Mouse (Mus musculus) adrenal gland, adult (tissue): Measurements from ENCODE around the gene Gm1604a.
"Not testable (repeated sequence)": the region's sequence is repeated elsewhere in the genome, so short reads cannot be mapped to it uniquely, and the experiment has no call there.

Experiments
- DNase-seq, 2 experiments: peaks; one replicate each; pipeline ENCODE4 v3.0.0; 2022 to 2023; ENCODE audit warnings: low spot score in 1 of 2; ENCODE audit not compliant: inconsistent age in 2 of 2

The Gm1604a gene

GRCm38 (mm10) chr17:7025257-7025656 lies at the start of gene Gm1604a:
TSS of gene Gm1604a (plus strand) at chr17:7025568.
- not testable (repeated sequence) for DNase-seq

- peak; percentile 88 to 95 for DNase-seq
Observed at GRCm38 (mm10) chr17:6978287-6979248, 46.8 kb upstream of the Gm1604a start, which contains the start of gene Gm49721. TSS of gene Gm49721 (plus strand) at chr17:6978904.

- peak in 1 of 2 experiments; percentile 67 for DNase-seq
Observed at GRCm38 (mm10) chr17:6979380-6979779, 46.0 kb upstream of the Gm1604a start.

GRCm38 (mm10) chr17:6980144-6980543 lies 45.2 kb upstream of the Gm1604a start:
- peak in 1 of 2 experiments; percentile 75 for DNase-seq

- DNase-seq = peak in 1 of 2 experiments; percentile 21
Observed at GRCm38 (mm10) chr17:6986118-6986517, 39.2 kb upstream of the Gm1604a start.

- not testable (repeated sequence) for DNase-seq
Observed at GRCm38 (mm10) chr17:6995504-6995903, 29.9 kb upstream of the Gm1604a start.

- peak in 1 of 2 experiments; percentile 19 for DNase-seq
Observed at GRCm38 (mm10) chr17:6996826-6997225, 28.5 kb upstream of the Gm1604a start.

GRCm38 (mm10) chr17:6997778-6998490 lies 27.4 kb upstream of the Gm1604a start:
- not testable (repeated sequence) for DNase-seq

- peak in 1 of 2 experiments; percentile 57 for DNase-seq
Observed at GRCm38 (mm10) chr17:7001790-7002585, 23.4 kb upstream of the Gm1604a start.

GRCm38 (mm10) chr17:7003392-7003791 lies 22.0 kb upstream of the Gm1604a start:
- not testable (repeated sequence) for DNase-seq

- DNase-seq = peak in 1 of 2 experiments; percentile 63
Observed at GRCm38 (mm10) chr17:7005646-7006045, 19.7 kb upstream of the Gm1604a start.

- not testable (repeated sequence) for DNase-seq
Observed at GRCm38 (mm10) chr17:7008885-7009284, 16.5 kb upstream of the Gm1604a start.

GRCm38 (mm10) chr17:7009440-7009839 lies 15.9 kb upstream of the Gm1604a start:
- DNase-seq = not testable (repeated sequence)

- not testable (repeated sequence) for DNase-seq
Observed at GRCm38 (mm10) chr17:7009901-7010300, 15.5 kb upstream of the Gm1604a start.

- not testable (repeated sequence) for DNase-seq
Observed at GRCm38 (mm10) chr17:7014190-7014589, 11.2 kb upstream of the Gm1604a start.

GRCm38 (mm10) chr17:7025764-7026346 lies 487 bp downstream of the Gm1604a start:
- not testable (repeated sequence) for DNase-seq

- not testable (repeated sequence) for DNase-seq
Observed at GRCm38 (mm10) chr17:7030204-7030603, 4.8 kb downstream of the Gm1604a start.

GRCm38 (mm10) chr17:7030622-7031174 lies 5.3 kb downstream of the Gm1604a start:
- not testable (repeated sequence) for DNase-seq

GRCm38 (mm10) chr17:7033192-7034166 lies 8.1 kb downstream of the Gm1604a start:
- not testable (repeated sequence) for DNase-seq
